Mouse (Mus musculus) heart, embryonic 16.5 days (tissue): ENCODE measurements around the gene Ripor2. TPM values are rescaled to one million over a fixed set of nuclear protein-coding genes. Genes with fewer than 3 reads are reported as not detected.

Source experiments
- polyA plus RNA-seq: library from polyadenylated mRNA; unstranded; fragments of >200 nt; fragmentation: Nextera tagmentation; extraction: Ambion mirVana; gene quantifications from 2 replicates; pipeline ENCODE4 v1.2.1, GENCODE M21; 2015

The Ripor2 gene
- polyA plus RNA-seq, 1 experiment from 2014 or later = 17.3 TPM

Other genes starting within 250 kb of the Ripor2 start
- gene Armh2, start 159.0 kb downstream of the Ripor2 start, polyA plus RNA-seq = not detected in 2 replicates
- 108 and 118 TPM in 2 replicates for gene Gmnn, start 179.7 kb downstream of the Ripor2 start, polyA plus RNA-seq
- 12.6 and 13.5 TPM in 2 replicates for gene BC005537, start 219.5 kb downstream of the Ripor2 start, polyA plus RNA-seq
- gene Acot13, start 249.4 kb downstream of the Ripor2 start, polyA plus RNA-seq = 326 and 343 TPM in 2 replicates
- gene Tdp2, start 249.5 kb downstream of the Ripor2 start, polyA plus RNA-seq = 31.4 and 33.7 TPM in 2 replicates